Mouse (Mus musculus) G1E (cell line): ENCODE measurements around the gene Pde1c.

Experiments
- CTCF ChIP-seq: IDR thresholded peaks from 2 replicates; pipeline ENCODE4 v1.5.1; 2012; ENCODE audit warnings: low read depth, low read length, inconsistent platforms, mixed read lengths
- GATA1 ChIP-seq: IDR thresholded peaks from 2 replicates; pipeline ENCODE4 v1.6.1; 2012; ENCODE audit warnings: borderline replicate concordance, low read length, inconsistent platforms, mixed read lengths

GRCm38 (mm10) chr6:56489161-56489560 lies 79.7 kb downstream of the Pde1c start:
- TF ChIP-seq CTCF = no peak
- no peak for TF ChIP-seq GATA1
